Mouse (Mus musculus): ENCODE measurements around the gene Ajap1.

Ajap1 gene

GRCm38 (mm10) chr4:153453496-153453895, 29.1 kb downstream of the Ajap1 start:
- no peak for DNase-seq (ENCODE audit: low read depth)

- no peak for DNase-seq (ENCODE audit: low read depth)
These were observed 31.1 kb downstream of the Ajap1 start for GRCm38 (mm10) chr4:153451516-153451915.

GRCm38 (mm10) chr4:153442522-153442921, 40.1 kb downstream of the Ajap1 start:
- DNase-seq (ENCODE audit: low read depth) = no peak

- DNase-seq (ENCODE audit: low read depth) = no peak
These were observed 42.7 kb downstream of the Ajap1 start for GRCm38 (mm10) chr4:153439868-153440267.

GRCm38 (mm10) chr4:153439031-153439430, 43.6 kb downstream of the Ajap1 start:
- no peak for DNase-seq (ENCODE audit: low read depth)

GRCm38 (mm10) chr4:153437196-153437595, 45.4 kb downstream of the Ajap1 start:
- no peak for DNase-seq (ENCODE audit: low read depth)

- no peak for DNase-seq (ENCODE audit: low read depth)
These were observed 46.7 kb downstream of the Ajap1 start for GRCm38 (mm10) chr4:153435917-153436316.

GRCm38 (mm10) chr4:153429971-153430370, 52.6 kb downstream of the Ajap1 start:
- no peak for DNase-seq (ENCODE audit: low read depth)

- no peak for DNase-seq (ENCODE audit: low read depth)
These were observed 56.5 kb downstream of the Ajap1 start for GRCm38 (mm10) chr4:153425961-153426656.

GRCm38 (mm10) chr4:153424324-153424723, 58.3 kb downstream of the Ajap1 start:
- no peak for DNase-seq (ENCODE audit: low read depth)

GRCm38 (mm10) chr4:153417926-153418325, 64.7 kb downstream of the Ajap1 start:
- DNase-seq (ENCODE audit: low read depth) = no peak

GRCm38 (mm10) chr4:153417164-153417896, 65.3 kb downstream of the Ajap1 start:
- no peak for DNase-seq (ENCODE audit: low read depth)

GRCm38 (mm10) chr4:153416111-153416510, 66.5 kb downstream of the Ajap1 start:
- no peak for DNase-seq (ENCODE audit: low read depth)

- no peak for DNase-seq (ENCODE audit: low read depth)
These were observed 84.2 kb downstream of the Ajap1 start for GRCm38 (mm10) chr4:153398421-153398820.

- DNase-seq (ENCODE audit: low read depth) = no peak
These were observed 95.1 kb downstream of the Ajap1 start for GRCm38 (mm10) chr4:153387478-153387877.

GRCm38 (mm10) chr4:153381433-153381832, 101.2 kb downstream of the Ajap1 start:
- no peak for DNase-seq (ENCODE audit: low read depth)

- no peak for DNase-seq (ENCODE audit: low read depth)
These were observed 101.7 kb downstream of the Ajap1 start for GRCm38 (mm10) chr4:153380885-153381284.

GRCm38 (mm10) chr4:153377981-153378380, 104.6 kb downstream of the Ajap1 start:
- DNase-seq (ENCODE audit: low read depth) = no peak

- DNase-seq (ENCODE audit: low read depth) = no peak
These were observed 108.4 kb downstream of the Ajap1 start for GRCm38 (mm10) chr4:153374233-153374632.

- DNase-seq (ENCODE audit: low read depth) = no peak
These were observed 109.5 kb downstream of the Ajap1 start for GRCm38 (mm10) chr4:153373125-153373524.

- no peak for DNase-seq (ENCODE audit: low read depth)
These were observed 113.9 kb downstream of the Ajap1 start for GRCm38 (mm10) chr4:153368620-153369159.

GRCm38 (mm10) chr4:153360868-153361545, 121.6 kb downstream of the Ajap1 start:
- no peak for DNase-seq (ENCODE audit: low read depth)

GRCm38 (mm10) chr4:153358243-153358550, 124.4 kb downstream of the Ajap1 start:
- no peak for DNase-seq (ENCODE audit: low read depth)

Measured in 416B (cell line).